Comparison of ENCODE assay signal across 8 mouse cellular contexts in the genomic region with DNA sequence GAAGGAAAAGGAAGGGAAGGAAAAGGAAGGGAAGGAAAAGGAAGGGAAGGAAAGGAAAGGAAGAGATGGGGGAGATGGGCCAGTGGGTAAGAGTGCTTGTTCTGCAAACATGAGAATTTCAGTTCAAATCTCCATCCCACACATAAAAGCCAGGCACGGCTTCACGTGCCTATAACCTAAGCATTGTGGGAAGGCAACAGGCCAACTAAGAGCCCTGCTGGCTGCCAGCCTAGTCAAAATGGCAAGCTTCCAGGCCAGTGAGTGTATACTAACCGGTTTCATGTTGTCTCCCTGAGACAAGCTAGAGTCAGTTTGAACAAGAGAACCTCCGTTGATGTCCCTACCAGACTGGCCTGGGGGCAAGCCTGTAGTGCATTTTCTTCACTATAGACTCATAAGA. TPM values are rescaled to one million over a fixed set of nuclear protein-coding genes. Genes with fewer than 3 reads are reported as not detected.
DNase-seq lines count a peak whose midpoint lies in the region; ATAC-seq and TF ChIP-seq lines count a peak whose summit lies in the region.
"Had no signal": no experiment of that assay in that cellular context is flagged by ENCODE, and none has a peak within 500 bp of the region (broad histone marks: within the 10 kb centered on the region; RNA-seq: fewer than 3 reads in every experiment).

No protein-coding gene starts in this region.

- no peak for ATAC-seq in midbrain, embryonic 11.5 days (ENCODE audit: low FRiP score)
- ATAC-seq in midbrain, embryonic 16.5 days: no peak
- no peak for ATAC-seq in neural tube, embryonic 15.5 days (ENCODE audit: low FRiP score)
- ATAC-seq in forebrain, embryonic 15.5 days (replicated peaks): no peak

- no peaks in the 10 kb centered on the region for H3K9me3 ChIP-seq in midbrain, embryonic 11.5 days (ENCODE audit: control insufficient read depth, low read length)
- no peaks in the 10 kb centered on the region for H3K9me3 ChIP-seq in midbrain, embryonic 16.5 days (replicated peaks; ENCODE audit: control insufficient read depth, low read length, poor library complexity, severe bottlenecking)
- no peaks in the 10 kb centered on the region for H3K9me3 ChIP-seq in neural tube, embryonic 15.5 days (replicated peaks)
- no peaks in the 10 kb centered on the region for H3K9me3 ChIP-seq in forebrain, embryonic 15.5 days
- H3K9me3 ChIP-seq: hindbrain, embryonic 15.5 days had no signal

- no peaks in the 10 kb centered on the region for H3K79me2 ChIP-seq in myocyte (ENCODE audit: control insufficient read depth, insufficient read depth)

- H3K36me3 ChIP-seq in midbrain, embryonic 11.5 days (ENCODE audit: control insufficient read depth, insufficient read depth, low read length): no peaks in the 10 kb centered on the region
- no peaks in the 10 kb centered on the region for H3K36me3 ChIP-seq in midbrain, embryonic 16.5 days (ENCODE audit: control insufficient read depth, insufficient read depth, low read length)
- H3K36me3 ChIP-seq in myocyte (ENCODE audit: control insufficient read depth, insufficient read depth): no peaks in the 10 kb centered on the region
- no peaks in the 10 kb centered on the region for H3K36me3 ChIP-seq in neural tube, embryonic 15.5 days
- H3K36me3 ChIP-seq in forebrain, embryonic 15.5 days: no peaks in the 10 kb centered on the region
- H3K36me3 ChIP-seq: hindbrain, embryonic 15.5 days had no signal

- no peaks in the 10 kb centered on the region for H3K4me1 ChIP-seq in midbrain, embryonic 11.5 days (ENCODE audit: control insufficient read depth, insufficient read depth, low read length)
- H3K4me1 ChIP-seq in midbrain, embryonic 16.5 days (ENCODE audit: control insufficient read depth, insufficient read depth, low read length): no peaks in the 10 kb centered on the region
- H3K4me1 ChIP-seq in neural tube, embryonic 15.5 days: no peaks in the 10 kb centered on the region
- H3K4me1 ChIP-seq in forebrain, embryonic 15.5 days: no peaks in the 10 kb centered on the region
- H3K4me1 ChIP-seq: hindbrain, embryonic 15.5 days had no signal

- no peak overlapping the region for H3K27ac ChIP-seq in midbrain, embryonic 11.5 days (ENCODE audit: low read depth, low read length)
- no peak overlapping the region for H3K27ac ChIP-seq in midbrain, embryonic 16.5 days (ENCODE audit: low read length)
- H3K27ac ChIP-seq in neural tube, embryonic 15.5 days (replicated peaks): no peak overlapping the region
- H3K27ac ChIP-seq in forebrain, embryonic 15.5 days (replicated peaks): no peak overlapping the region
- H3K27ac ChIP-seq: hindbrain, embryonic 15.5 days had no signal

- no peak for TF ChIP-seq CTCF in brain, embryonic 14.5 days (IDR thresholded peaks at IDR 0.05; ENCODE audit: borderline replicate concordance, extremely low read depth, insufficient read depth, insufficient read length)

- peak; percentile 67 for DNase-seq in midbrain, embryonic 11.5 days (ENCODE audit: low spot score, missing footprints)
- DNase-seq in brain, embryonic 14.5 days (ENCODE audit: low read depth): peak; percentile 82
- peak; percentile 51 for DNase-seq in large intestine, adult 2 months (ENCODE audit: low read depth, low spot score)

- H3K27me3 ChIP-seq in midbrain, embryonic 11.5 days (ENCODE audit: control insufficient read depth, insufficient read depth, low read length): no peaks in the 10 kb centered on the region
- H3K27me3 ChIP-seq in midbrain, embryonic 16.5 days (ENCODE audit: control insufficient read depth, insufficient read depth, low read depth, low read length): no peaks in the 10 kb centered on the region
- H3K27me3 ChIP-seq in myocyte (ENCODE audit: control insufficient read depth, insufficient read depth, insufficient read length): peaks cover 11% of the 10 kb centered on the region
- H3K27me3 ChIP-seq in neural tube, embryonic 15.5 days (replicated peaks): no peaks in the 10 kb centered on the region
- H3K27me3 ChIP-seq in forebrain, embryonic 15.5 days: no peaks in the 10 kb centered on the region
- H3K27me3 ChIP-seq: hindbrain, embryonic 15.5 days had no signal

- H3K4me2 ChIP-seq in midbrain, embryonic 11.5 days: no peak overlapping the region
- H3K4me2 ChIP-seq in midbrain, embryonic 16.5 days (ENCODE audit: low read length): no peak overlapping the region
- H3K4me2 ChIP-seq in myocyte (ENCODE audit: low read depth): no peak overlapping the region
- no peak overlapping the region for H3K4me2 ChIP-seq in neural tube, embryonic 15.5 days
- no peak overlapping the region for H3K4me2 ChIP-seq in forebrain, embryonic 15.5 days (replicated peaks)
- H3K4me2 ChIP-seq: hindbrain, embryonic 15.5 days had no signal

- WGBS in midbrain, embryonic 11.5 days: 87% methylated on average over 4 of the region's 4 CpGs
- WGBS in midbrain, embryonic 16.5 days: 70% methylated on average over 4 of the region's 4 CpGs
- 11% methylated on average over 4 of the region's 4 CpGs for WGBS in large intestine, adult 2 months
- 47% methylated on average over 4 of the region's 4 CpGs for WGBS in neural tube, embryonic 15.5 days
- 29% methylated on average over 4 of the region's 4 CpGs for WGBS in forebrain, embryonic 15.5 days

- H3ac ChIP-seq in myocyte (ENCODE audit: control insufficient read depth, insufficient read length): no peak overlapping the region

- TF ChIP-seq POLR2A in brain, embryonic 14.5 days (IDR thresholded peaks at IDR 0.05; ENCODE audit: borderline replicate concordance, extremely low read depth, insufficient read depth, insufficient read length, poor library complexity, severe bottlenecking): no peak
- TF ChIP-seq POLR2A in myocyte (IDR thresholded peaks at IDR 0.05; ENCODE audit: insufficient read length, low read depth): no peak

- H3K9ac ChIP-seq in midbrain, embryonic 11.5 days (ENCODE audit: low read length): no peak overlapping the region
- no peak overlapping the region for H3K9ac ChIP-seq in midbrain, embryonic 16.5 days (ENCODE audit: low read depth, low read length)
- H3K9ac ChIP-seq in neural tube, embryonic 15.5 days (replicated peaks): no peak overlapping the region
- no peak overlapping the region for H3K9ac ChIP-seq in forebrain, embryonic 15.5 days (replicated peaks)
- H3K9ac ChIP-seq: hindbrain, embryonic 15.5 days had no signal

- no peak overlapping the region for H3K4me3 ChIP-seq in midbrain, embryonic 11.5 days (ENCODE audit: low read depth, low read length)
- no peak overlapping the region for H3K4me3 ChIP-seq in midbrain, embryonic 16.5 days (ENCODE audit: low read depth, low read length)
- no peak overlapping the region for H3K4me3 ChIP-seq in myocyte
- H3K4me3 ChIP-seq in neural tube, embryonic 15.5 days (replicated peaks): no peak overlapping the region
- no peak overlapping the region for H3K4me3 ChIP-seq in forebrain, embryonic 15.5 days
- H3K4me3 ChIP-seq: hindbrain, embryonic 15.5 days had no signal

TF ChIP-seq in myocyte, 11 proteins besides CTCF, POLR2A, EP300 and RAD21:
- TF ChIP-seq USF1 (IDR thresholded peaks at IDR 0.05; ENCODE audit: low read depth) (peak; percentile 66), TCF12 (IDR thresholded peaks at IDR 0.05; ENCODE audit: insufficient read depth, poor library complexity, severe bottlenecking) (no peak)

RNA-seq across cellular contexts. Expression of a gene that starts 23.8 kb away (rescaled TPM):
- polyA plus RNA-seq in midbrain, embryonic 11.5 days (2014; fragmentation: Nextera tagmentation; extraction: Ambion mirVana): 46.9 and 47.0 TPM in 2 replicates
- 29.6 and 29.7 TPM in 2 replicates for polyA plus RNA-seq in midbrain, embryonic 16.5 days (2015; fragmentation: Nextera tagmentation; extraction: Ambion mirVana)
- polyA plus RNA-seq in brain, embryonic 14.5 days (2012; rRNA removed): 7.6 and 15.0 TPM in 2 replicates
- 118 and 174 TPM in 2 replicates for polyA plus RNA-seq in large intestine, adult 2 months (2012; rRNA removed)
- 33.7 TPM for polyA plus RNA-seq in myocyte (2012; fragmentation: generic; extraction: Trizol)
- polyA plus RNA-seq in neural tube, embryonic 15.5 days (2015; fragmentation: Nextera tagmentation; extraction: Ambion mirVana): 30.9 and 42.9 TPM in 2 replicates
- 31.3 and 35.9 TPM in 2 replicates for polyA plus RNA-seq in forebrain, embryonic 15.5 days (2015; fragmentation: Nextera tagmentation; extraction: Ambion mirVana)

RNA-seq across cellular contexts. Expression of a gene that starts 32.4 kb away (rescaled TPM):
- polyA plus RNA-seq in midbrain, embryonic 11.5 days (2014; fragmentation: Nextera tagmentation; extraction: Ambion mirVana): 3.9 and 4.0 TPM in 2 replicates
- 2.6 and 3.0 TPM in 2 replicates for polyA plus RNA-seq in midbrain, embryonic 16.5 days (2015; fragmentation: Nextera tagmentation; extraction: Ambion mirVana)
- 1.7 and 2.1 TPM in 2 replicates for polyA plus RNA-seq in brain, embryonic 14.5 days (2012; rRNA removed)
- polyA plus RNA-seq in large intestine, adult 2 months (2012; rRNA removed): 3.5 and 4.2 TPM in 2 replicates
- not detected for polyA plus RNA-seq in myocyte (2012; fragmentation: generic; extraction: Trizol)
- polyA plus RNA-seq in neural tube, embryonic 15.5 days (2015; fragmentation: Nextera tagmentation; extraction: Ambion mirVana): 1.7 and 2.5 TPM in 2 replicates
- polyA plus RNA-seq in forebrain, embryonic 15.5 days (2015; fragmentation: Nextera tagmentation; extraction: Ambion mirVana): 1.6 and 1.8 TPM in 2 replicates

RNA-seq across cellular contexts. Expression of a gene that starts 57.1 kb away (rescaled TPM):
- 70.5 and 79.6 TPM in 2 replicates for polyA plus RNA-seq in midbrain, embryonic 11.5 days (2014; fragmentation: Nextera tagmentation; extraction: Ambion mirVana)
- polyA plus RNA-seq in midbrain, embryonic 16.5 days (2015; fragmentation: Nextera tagmentation; extraction: Ambion mirVana): 90.6 and 93.0 TPM in 2 replicates
- polyA plus RNA-seq in brain, embryonic 14.5 days (2012; rRNA removed): 106 and 111 TPM in 2 replicates
- polyA plus RNA-seq in large intestine, adult 2 months (2012; rRNA removed): 109 and 111 TPM in 2 replicates
- 172 TPM for polyA plus RNA-seq in myocyte (2012; fragmentation: generic; extraction: Trizol)
- 77.4 and 81.1 TPM in 2 replicates for polyA plus RNA-seq in neural tube, embryonic 15.5 days (2015; fragmentation: Nextera tagmentation; extraction: Ambion mirVana)
- 72.4 and 72.9 TPM in 2 replicates for polyA plus RNA-seq in forebrain, embryonic 15.5 days (2015; fragmentation: Nextera tagmentation; extraction: Ambion mirVana)
